Mouse (Mus musculus) gastrocnemius, postnatal 4 days (tissue): Measurements from ENCODE around the gene Gm9844. TPM values are rescaled to one million over a fixed set of nuclear protein-coding genes. Genes with fewer than 3 reads are reported as not detected.
"Not testable (repeated sequence)": the region's sequence is repeated elsewhere in the genome, so short reads cannot be mapped to it uniquely, and the experiment has no call there.

ENCODE experiments used
- DNase-seq, 2 experiments: peaks; one replicate each; pipeline ENCODE4 v3.0.0; 2021 to 2022; ENCODE audit warnings: low spot score in 2 of 2, mixed read lengths in 2 of 2
- total RNA-seq, 2 experiments: library from RNA; stranded (reverse); gene quantifications; 2 replicates each; pipeline ENCODE4 v1.2.3; 2021

Gene Gm9844
- total RNA-seq, 2 experiments from 2014 or later = 1.2 to 2.0 TPM

DNA sequence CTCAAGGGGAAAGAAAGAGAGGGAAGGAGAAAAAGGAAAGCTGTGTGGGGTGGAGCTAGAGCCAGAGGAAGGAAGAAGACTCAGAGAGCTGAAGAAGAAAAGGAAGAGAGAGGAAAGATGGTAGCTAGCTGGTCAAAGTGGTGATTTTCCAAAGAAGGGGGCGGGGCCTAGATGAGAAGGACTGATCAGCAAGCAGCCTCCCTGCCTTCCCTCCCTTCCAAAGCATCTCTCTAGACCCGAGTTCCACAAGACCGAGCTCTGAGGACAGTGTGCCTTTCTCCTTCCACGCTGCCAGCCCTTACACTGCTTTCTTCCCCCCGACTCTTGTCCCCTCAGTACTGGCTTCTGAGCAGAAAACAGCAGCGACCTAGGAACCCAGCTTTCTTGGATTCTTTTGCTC, 2.1 kb downstream of the Gm9844 start:
- no peak for DNase-seq

DNA sequence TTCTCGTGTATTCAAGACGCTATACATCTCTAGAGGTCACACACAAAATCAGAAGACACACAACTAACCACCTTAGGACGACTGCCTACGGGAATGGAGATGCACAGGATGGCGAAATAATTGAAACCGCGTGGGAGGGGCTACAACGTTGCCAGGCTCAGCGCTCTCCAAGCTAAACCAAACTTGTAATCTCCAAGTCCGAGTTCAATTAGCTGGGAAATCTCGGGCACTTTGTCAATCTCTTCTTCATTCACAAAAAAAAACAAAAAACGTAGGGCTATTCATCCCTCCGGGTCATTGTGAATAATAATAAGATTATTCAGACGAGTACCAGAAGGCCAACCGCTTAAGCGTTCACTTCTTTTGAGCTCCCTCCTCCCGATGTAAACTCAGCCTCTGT, 7.1 kb downstream of the Gm9844 start:
- no peak for DNase-seq

GRCm38 (mm10) chr7:24869532-24870165, 7.6 kb downstream of the Gm9844 start, which contains the start of the genes Lypd4 and Dmrtc2:
TSS of gene Lypd4 (minus strand) at chr7:24869941.
TSS of gene Dmrtc2 (plus strand) at chr7:24870057.
- no peak for DNase-seq

DNA sequence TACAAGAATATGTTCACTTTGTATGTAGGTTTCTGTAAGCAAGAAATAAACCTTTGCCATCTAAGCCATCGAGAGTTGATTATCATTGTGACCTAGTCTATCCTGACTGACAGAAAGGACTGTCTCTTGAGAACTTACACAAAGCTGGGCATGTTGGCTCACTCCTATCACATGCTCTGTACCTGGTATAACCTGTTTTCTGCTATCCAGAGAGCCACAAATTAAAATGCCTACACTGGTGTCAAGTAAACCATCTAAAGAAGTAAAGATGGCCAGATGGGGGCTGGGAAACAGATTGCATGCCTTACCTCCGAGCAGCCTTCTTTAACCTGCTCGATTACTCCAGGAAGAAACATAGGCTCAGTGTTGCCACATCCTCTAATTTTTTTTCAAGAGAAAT, 15.6 kb downstream of the Gm9844 start:
- no peak for DNase-seq

DNA sequence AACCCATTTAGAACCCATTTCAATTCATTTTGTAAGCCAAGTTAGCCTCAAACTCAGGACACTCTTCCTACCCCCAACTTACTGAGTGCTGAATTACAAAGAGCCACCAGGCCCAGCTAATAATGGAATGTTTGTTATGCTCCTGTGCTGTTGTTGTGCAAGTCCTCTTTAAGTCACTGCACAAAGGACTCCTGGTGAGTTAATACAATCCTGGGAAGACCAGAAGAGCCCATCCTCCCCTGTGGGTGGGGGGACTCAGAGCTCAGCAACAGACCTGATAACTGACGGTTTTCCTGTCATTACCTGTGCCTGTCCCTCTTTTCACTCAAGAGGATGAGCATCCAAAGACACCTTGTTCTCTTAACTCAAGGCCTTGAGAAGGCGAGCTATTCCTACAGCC, 17.6 kb downstream of the Gm9844 start:
- DNase-seq = no peak

- no peak for DNase-seq
These were observed 20.6 kb downstream of the Gm9844 start for GRCm38 (mm10) chr7:24882416-24883199.

GRCm38 (mm10) chr7:24883896-24884692, 22.1 kb downstream of the Gm9844 start, which contains the start of gene Rps19:
TSS of gene Rps19 (plus strand) at chr7:24884371.
- peak; percentile 98 for DNase-seq

GRCm38 (mm10) chr7:24884693-24885291, 22.8 kb downstream of the Gm9844 start:
- no peak for DNase-seq

GRCm38 (mm10) chr7:24885468-24886307, 23.7 kb downstream of the Gm9844 start:
- no peak for DNase-seq

DNA sequence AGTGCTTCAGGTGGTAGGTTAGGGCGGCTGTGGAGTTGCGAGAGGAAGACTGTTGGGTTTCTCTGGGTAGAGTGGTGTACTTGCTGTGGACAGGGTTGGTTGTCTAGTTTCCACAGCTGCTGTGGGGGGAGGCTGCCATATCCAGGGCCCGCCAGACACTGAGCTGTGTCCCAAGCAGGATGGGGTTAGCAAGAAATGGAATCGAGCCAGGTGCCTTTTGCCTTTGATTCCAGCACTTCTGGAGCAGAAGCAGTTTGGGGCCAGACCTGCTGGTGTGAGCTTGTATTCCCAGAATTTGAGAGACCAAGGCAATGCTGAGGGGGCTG, 24.3 kb downstream of the Gm9844 start:
- DNase-seq = no peak

- DNase-seq = no peak
These were observed 25.1 kb downstream of the Gm9844 start for GRCm38 (mm10) chr7:24887096-24887495.

DNA sequence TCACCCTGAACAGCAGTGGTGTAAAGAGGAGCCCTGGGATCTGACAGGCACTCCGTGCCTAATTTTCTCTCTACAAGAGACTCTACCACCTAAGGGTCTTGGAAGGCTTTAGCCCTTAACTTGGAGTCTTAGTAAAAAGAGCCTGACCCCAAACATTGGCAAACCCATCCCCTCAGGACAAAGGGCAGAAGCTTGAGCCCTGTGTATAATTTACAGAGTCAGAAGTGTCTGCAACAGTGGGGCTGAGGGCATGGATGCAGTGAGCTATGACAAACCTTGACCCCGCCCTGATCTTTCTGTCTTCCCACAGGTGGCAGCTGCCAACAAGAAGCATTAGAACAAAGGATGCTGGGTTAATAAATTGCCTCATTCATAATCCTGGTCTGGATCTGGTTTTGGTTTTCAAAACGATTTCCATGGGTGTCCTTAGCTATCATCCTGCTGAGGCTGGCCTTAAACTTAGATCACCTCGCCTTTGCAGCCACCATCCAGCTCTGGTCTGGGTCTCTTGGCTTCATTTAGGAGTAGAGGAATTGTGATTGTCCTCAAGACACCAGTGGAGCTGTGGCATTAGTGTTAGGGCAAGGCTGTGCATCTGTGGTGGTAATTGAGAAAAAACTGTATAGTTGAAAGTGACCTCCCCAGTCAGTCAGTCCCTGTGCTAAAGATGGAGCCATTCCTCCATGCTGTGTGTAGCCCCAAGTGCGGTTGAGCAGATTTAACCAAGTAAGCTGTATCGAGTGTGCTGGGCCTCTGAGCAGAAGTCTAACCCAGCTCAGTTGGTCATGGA, 27.6 kb downstream of the Gm9844 start:
- no peak for DNase-seq

GRCm38 (mm10) chr7:24890281-24891216, 28.5 kb downstream of the Gm9844 start:
- peak in 1 of 2 experiments; percentile 58 for DNase-seq

DNA sequence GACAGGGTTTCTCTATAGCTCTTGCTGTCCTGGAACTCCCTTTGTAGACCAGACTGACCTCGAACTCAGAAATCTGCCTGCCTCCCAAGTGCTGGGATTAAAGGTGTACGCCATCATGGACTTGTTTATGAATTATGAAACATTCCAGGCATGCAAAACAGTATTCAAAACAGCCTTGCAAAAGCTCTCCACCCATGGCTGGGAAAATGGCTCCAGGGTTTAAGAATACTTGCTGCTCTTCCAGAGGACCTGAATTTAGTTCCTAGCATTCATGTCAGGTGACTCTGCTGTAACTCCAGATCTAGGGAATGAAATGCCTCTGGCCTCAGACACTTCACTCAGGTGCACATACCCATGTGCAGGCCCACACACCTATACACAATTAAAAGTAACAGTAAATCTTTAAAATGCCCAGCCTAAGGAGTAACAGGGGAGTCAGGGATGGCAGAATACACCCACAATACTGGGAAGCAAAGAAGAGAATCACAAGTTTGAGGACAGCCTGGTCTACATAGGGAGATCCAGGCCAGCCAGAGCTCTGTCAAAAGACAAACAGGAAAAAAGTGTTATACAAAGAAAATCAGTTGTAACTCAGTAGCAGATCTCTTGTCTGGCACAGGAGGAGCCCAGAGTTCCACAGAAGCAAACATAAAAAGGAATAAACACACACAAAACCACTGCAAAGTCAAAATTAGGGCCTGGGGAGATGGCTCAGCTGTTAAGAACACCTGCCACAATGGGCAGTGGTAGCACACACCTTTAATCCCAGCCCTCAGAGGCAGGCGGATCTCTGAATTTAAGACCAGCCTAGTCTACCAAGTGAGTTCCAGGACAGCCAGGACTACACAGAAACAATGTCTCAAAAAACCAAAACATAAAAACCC, 29.5 kb downstream of the Gm9844 start:
- DNase-seq = no peak

DNA sequence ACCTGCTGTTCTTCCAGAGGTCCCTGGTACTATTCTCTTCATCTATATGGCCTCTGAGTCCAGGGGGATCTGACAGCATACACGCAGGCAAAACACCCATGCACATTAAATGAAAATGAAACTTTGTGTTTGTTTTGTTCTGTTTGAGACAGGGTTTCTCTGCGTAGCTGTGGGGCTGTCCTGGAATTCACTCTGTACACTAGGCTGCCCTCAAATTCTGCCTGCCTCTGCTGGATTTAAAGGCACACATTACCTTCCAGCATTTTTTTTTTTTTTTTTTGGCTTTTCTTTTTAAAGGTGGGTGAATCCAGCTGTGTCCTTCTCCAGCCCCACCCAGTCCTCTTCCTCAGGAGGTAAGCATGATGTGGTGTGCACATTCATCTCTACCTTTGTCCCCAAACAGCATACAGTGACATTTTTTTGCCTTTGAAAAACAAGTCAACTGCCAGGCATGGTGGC, 30.1 kb downstream of the Gm9844 start:
- no peak for DNase-seq

DNA sequence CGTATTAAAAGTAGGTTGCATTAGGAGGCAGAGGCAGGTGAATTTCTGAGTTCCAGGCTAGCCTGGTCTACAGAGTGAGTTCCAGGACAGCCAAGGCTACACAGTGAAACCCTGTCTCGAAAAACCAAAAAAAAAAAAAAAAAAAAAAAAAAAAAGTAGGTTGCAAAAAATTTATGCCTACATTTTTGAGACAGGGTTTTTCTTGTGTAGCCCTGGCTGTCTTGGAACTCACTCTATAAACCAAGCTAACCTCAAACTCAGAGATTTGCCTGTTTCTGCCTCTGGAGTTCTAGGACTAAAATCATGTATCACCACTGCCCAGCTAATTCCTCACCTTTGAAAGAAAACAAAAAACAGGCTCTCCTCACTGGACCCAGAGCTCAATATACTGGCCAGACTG, 33.7 kb downstream of the Gm9844 start:
- DNase-seq = not testable (repeated sequence)

DNA sequence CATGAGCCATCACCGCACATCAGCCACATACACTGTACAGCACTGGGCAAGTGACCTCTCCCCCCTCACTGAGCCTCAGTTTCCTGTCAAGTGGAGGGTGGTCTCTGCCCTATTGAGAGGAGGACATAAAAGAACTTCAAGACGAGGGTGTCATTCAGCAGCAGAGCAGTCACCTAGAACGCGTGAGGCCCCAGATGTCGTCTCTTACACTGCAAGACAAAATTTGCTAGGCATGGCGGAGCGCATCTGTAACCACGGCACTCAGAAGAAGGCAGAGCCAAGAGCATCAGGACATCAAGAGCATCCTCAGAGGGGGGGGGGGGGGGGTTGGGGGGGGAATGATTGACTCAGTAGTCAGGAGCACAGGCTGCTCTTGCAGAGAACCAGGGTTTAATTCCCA, 34.3 kb downstream of the Gm9844 start:
- DNase-seq = no peak

GRCm38 (mm10) chr7:24897224-24897623, 35.2 kb downstream of the Gm9844 start, which contains the start of gene Cd79a:
TSS of gene Cd79a (plus strand) at chr7:24897381.
- no peak for DNase-seq
